Mouse (Mus musculus) thymus, adult 18-20 months (tissue): ENCODE measurements around the gene Gm5580.
"Not testable (repeated sequence)": the region's sequence is repeated elsewhere in the genome, so short reads cannot be mapped to it uniquely, and the experiment has no call there.

ENCODE experiments used
- DNase-seq, 2 experiments: peaks; one replicate each; pipeline ENCODE4 v3.0.0; 2022; ENCODE audit warnings: mixed read lengths in 2 of 2

The Gm5580 gene

GRCm38 (mm10) chr6:116550841-116551240 lies at the start of gene Gm5580:
Gene Gm5580, plus strand, starts transcription at chr6:116551141.
- not testable (repeated sequence) for DNase-seq

DNA sequence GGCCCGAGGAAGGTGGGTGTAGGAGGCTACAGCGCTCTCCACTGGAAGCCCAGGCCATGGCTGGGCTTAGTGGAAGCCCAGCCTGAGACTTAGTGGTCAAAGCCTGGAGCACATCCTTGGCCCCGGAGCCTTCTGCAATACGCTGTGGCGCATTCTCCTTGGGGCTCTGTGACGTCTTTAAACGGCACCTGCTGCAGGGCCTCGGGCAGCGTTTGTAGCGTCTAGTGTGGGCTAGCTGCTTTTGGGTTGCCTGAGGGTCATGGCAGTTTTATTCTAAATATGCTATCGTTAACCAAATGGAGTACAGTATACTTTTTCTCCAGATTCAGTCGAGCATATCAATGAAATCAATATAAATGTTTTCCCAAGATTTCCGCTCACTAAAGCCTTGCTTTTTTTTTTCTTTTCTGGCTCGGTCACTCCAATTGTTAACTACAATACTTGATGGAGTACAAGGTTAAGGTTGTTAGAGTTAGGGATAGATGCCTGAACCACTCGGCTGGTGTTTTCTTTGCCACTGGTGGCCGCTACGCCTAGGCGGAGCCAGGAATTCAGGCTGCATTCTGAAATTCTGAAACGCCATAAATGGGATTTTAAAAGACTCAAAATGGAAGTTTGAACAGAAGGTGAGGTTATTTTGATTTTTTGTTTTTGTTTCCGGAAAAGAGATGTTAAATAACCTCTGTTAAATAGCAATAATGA lies 44.5 kb upstream of the Gm5580 start, which contains the start of gene Olfr212:
Gene Olfr212, plus strand, starts transcription at position 215 of the 702 bp plus-strand sequence.
- not testable (repeated sequence) for DNase-seq

DNA sequence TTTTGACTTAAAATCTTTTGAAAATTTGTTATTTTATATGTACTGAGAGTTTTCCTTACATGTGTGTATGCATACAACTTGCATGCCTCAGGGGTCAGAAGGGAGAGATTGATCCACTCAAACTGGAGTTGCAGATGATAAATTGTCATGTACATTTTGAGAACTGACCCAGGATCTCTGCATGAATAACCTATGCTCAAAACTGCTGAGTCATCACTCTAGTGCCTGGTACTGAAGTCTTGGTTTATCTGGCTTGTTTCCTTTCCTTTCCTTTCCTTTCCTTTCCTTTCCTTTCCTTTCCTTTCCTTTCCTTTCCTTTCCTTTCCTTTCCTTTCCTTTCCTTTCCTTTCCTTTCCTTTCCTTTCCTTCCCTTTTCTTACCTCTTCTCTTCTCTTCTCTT lies 36.1 kb upstream of the Gm5580 start:
- no peak for DNase-seq

GRCm38 (mm10) chr6:116538156-116538555 lies 12.8 kb upstream of the Gm5580 start, which contains the start of gene Olfr213:
Gene Olfr213, plus strand, starts transcription at chr6:116538456.
- DNase-seq: no peak

DNA sequence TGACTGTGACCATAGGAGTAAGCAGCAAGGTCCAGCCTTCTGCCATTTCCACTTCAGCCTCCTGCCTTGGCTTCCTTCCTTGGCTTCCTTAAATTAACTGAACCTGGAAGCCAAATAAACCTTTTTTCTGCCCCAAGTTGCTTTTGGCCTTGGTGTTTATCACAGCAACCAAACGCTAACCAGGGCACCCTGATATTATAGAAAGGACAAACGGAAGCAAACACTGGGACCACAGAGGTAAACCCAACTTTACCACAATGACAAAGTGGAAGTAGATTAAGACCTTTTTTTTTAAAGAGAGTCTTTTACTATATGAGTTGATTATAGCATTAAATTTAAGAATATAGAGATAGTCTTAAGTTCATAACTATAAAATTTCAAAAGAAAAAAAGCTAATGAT lies 8.4 kb upstream of the Gm5580 start:
- DNase-seq: no peak

- no peak for DNase-seq
These were observed 3.0 kb downstream of the Gm5580 start, which contains the start of gene Olfr214 for GRCm38 (mm10) chr6:116553935-116554334. Gene Olfr214, plus strand, starts transcription at chr6:116554235.

- DNase-seq: no peak
These were observed 4.0 kb downstream of the Gm5580 start for GRCm38 (mm10) chr6:116554952-116555351.

DNA sequence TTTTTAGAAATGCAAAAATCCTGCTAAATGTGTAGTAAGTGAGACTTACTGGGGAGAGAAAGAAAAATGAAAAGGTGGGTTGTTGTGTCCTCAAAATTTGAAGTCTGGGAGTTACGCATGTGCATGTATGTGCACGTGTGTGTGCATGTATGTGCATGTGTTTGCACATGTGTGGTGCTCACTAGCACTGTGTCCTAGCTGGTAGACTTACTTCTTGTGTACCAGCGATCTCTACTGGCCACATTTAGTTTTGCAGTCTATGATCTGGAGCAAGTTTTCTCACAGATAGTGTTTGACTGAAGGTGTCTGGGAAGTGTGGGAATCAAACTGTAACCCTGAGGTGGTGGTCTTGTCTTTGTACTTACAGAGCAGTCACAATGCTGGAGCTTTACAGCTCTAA lies 18.9 kb downstream of the Gm5580 start:
- DNase-seq: no peak

- no peak for DNase-seq
These were observed 33.2 kb downstream of the Gm5580 start, which contains the start of gene Olfr215 for GRCm38 (mm10) chr6:116584095-116584494. Gene Olfr215, minus strand, starts transcription at chr6:116584195.

DNA sequence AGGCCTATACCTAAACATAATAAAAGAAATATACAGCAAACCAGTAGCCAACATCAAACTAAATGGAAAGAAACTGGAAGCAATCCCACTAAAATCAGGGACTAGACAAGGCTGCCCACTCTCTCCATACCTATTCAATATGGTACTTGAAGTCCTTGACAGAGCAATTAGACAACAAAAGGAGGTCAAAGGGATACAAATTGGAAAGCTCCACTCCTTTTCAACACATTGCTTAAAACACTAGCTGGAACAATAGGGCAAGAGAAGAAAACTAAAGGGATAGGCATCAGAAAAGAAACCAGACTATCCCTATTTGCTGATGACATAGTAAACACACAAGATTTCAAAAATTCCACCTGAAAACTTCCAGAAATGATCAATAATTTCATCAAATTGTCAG lies 50.0 kb downstream of the Gm5580 start:
- DNase-seq: not testable (repeated sequence)
